Mouse (Mus musculus) hindbrain, embryonic 12.5 days (tissue): ENCODE data around the gene Ankib1. TPM values are rescaled to one million over a fixed set of nuclear protein-coding genes. Genes with fewer than 3 reads are reported as not detected.
"Not testable (repeated sequence)": the region's sequence is repeated elsewhere in the genome, so short reads cannot be mapped to it uniquely, and the experiment has no call there.

Source experiments
- ATAC-seq: fragments of 200-750 bp; cut with Nextera tagmentation; 2 replicates; pipeline ENCODE4 v1.8.0; 2017; ENCODE audit warnings: moderate TSS enrichment; ENCODE audit not compliant: low FRiP score
- H3K27ac ChIP-seq: fragments of 300-500 bp; sonication (generic); 2 replicates; pipeline ENCODE4 v1.5.1; 2016; ENCODE audit warnings: mild to moderate bottlenecking
- H3K27me3 ChIP-seq: fragments of 300-500 bp; sonication (generic); 2 replicates; pipeline ENCODE4 v1.6.1; 2016; ENCODE audit warnings: mild to moderate bottlenecking
- H3K36me3 ChIP-seq: fragments of 300-500 bp; sonication (generic); 2 replicates; pipeline ENCODE4 v1.6.1; 2016; ENCODE audit warnings: mild to moderate bottlenecking
- H3K4me1 ChIP-seq: fragments of 300-500 bp; sonication (generic); 2 replicates; pipeline ENCODE4 v1.6.1; 2016
- H3K4me2 ChIP-seq: fragments of 300-500 bp; sonication (generic); replicated peaks from 2 replicates; pipeline ENCODE4 v1.6.1; 2016; ENCODE audit warnings: mild to moderate bottlenecking
- H3K4me3 ChIP-seq: fragments of 300-500 bp; sonication (generic); 2 replicates; pipeline ENCODE4 v1.5.1; 2016; ENCODE audit warnings: mild to moderate bottlenecking
- H3K9ac ChIP-seq: fragments of 300-500 bp; sonication (generic); 2 replicates; pipeline ENCODE4 v1.6.1; 2016; ENCODE audit warnings: mild to moderate bottlenecking, moderate library complexity
- H3K9me3 ChIP-seq: fragments of 300-500 bp; sonication (generic); replicated peaks from 2 replicates; pipeline ENCODE4 v1.6.1; 2016; ENCODE audit warnings: mild to moderate bottlenecking
- WGBS: fragments of 180-500 bp; shearing (Covaris S2); methylation state at CpG from one replicate; pipeline ENCODE4 v1.1.7; 2016; 5-methylcytosine and 5-hydroxymethylcytosine counted together
- polyA plus RNA-seq: library from polyadenylated mRNA; unstranded; fragments of >200 nt; fragmentation: Nextera tagmentation; extraction: Ambion mirVana; gene quantifications from 2 replicates; pipeline ENCODE4 v1.2.1, GENCODE M21; 2016

The Ankib1 gene
- polyA plus RNA-seq, result 24.1 and 26.1 TPM in 2 replicates

DNA sequence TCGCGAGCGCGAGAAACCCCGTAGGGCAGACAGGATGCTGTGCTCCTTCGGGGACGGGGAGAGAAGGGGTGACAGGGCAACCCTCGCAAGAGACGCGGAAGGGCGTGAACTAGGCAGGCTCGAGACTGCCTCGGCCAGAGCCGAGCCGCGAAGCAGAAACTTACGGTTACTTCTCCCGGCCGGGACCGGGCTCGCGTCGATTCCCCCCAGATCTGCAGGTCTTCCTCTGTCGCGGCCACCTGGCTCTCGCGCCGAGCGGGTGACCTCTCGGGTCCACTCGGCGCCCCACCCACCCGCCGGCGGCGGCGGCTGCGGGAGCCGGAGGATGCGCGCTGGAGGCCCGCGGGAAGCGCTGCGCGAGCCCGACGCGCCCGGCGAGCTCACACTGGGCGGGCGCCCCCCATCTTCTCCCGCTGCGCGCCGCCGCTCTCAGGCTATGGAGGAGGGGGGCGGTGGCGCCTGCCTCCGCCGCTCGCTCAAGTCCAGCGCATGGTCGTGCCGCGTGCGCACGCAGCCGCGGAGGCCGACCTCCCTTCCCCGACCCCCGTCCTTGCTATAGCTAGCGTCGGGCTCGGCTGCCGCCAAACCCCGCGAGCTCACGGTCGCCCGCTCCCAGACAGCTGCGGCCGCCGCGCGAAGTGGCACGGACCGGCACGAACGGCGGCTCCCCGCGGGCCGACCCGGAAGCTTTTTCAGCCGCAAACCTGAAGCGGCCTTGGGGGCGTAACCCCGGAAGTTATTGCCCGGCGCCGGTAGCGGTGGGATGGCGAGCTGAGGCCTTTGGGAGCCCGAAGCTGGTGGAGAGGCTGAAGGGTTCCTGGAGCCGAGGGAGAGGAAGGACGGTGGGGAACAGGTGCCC lies at the start of gene Ankib1, which contains the start of gene Krit1:
Ankib1 (minus strand) TSS at position 493 of the 859 bp plus-strand sequence.
Krit1 (plus strand) TSS at position 752 of the 859 bp plus-strand sequence.
- WGBS, result under 1% methylated on average over 105 of the region's 109 CpGs
- Histone ChIP-seq H3K27me3 (no peaks in the 10 kb centered on the region), H3K4me2 (peak within 1 kb of the TSS; percentile 89), H3K4me3 (peak within 1 kb of the TSS; percentile 91), H3K27ac (peak within 1 kb of the TSS; percentile 96), H3K4me1 (peaks cover 13% of the 10 kb centered on the region), H3K36me3 (no peaks in the 10 kb centered on the region; the same call in 1 of the 2 replicates), H3K9me3 (no peaks in the 10 kb centered on the region), H3K9ac (peak within 1 kb of the TSS; percentile 91)
- ATAC-seq, result peak; percentile 96

DNA sequence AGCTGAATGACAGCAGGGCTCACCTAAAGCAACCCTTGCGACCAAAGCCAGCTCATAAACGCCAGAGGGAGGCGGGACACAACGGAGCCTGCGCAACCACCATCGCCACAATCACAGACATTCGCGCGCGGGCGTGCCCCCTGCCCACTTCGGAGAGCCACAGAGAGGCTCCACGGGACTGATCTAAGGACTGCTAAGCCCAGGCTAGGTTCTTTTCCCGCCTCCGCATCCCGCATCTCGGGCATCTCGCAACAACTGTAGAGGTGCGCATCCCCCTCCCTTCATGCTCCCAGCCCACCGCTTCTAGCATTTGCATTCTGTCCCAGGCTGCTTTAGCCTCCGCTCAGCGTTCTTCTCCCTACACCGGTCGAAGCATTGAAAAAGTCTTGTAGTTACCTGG lies 42.3 kb upstream of the Ankib1 start, which contains the start of gene Lrrd1:
Lrrd1 (plus strand) TSS at position 148 of the 400 bp plus-strand sequence.
- peak within 1 kb of the TSS; percentile 64 for H3K4me2 ChIP-seq
- H3K36me3 ChIP-seq, result 0 out of 2 replicates have a peak, but pooled peaks cover 14% of the 10 kb centered on the region
- peak within 1 kb of the TSS; percentile 49 for H3K9ac ChIP-seq
- no peak within 1 kb of the TSS for H3K27ac ChIP-seq
- 6% methylated on average over 24 of the region's 24 CpGs for WGBS
- no peaks in the 10 kb centered on the region for H3K9me3 ChIP-seq
- ATAC-seq, result no peak
- peak within 1 kb of the TSS; percentile 38 for H3K4me3 ChIP-seq
- H3K27me3 ChIP-seq, result no peaks in the 10 kb centered on the region
- H3K4me1 ChIP-seq, result peaks cover 5% of the 10 kb centered on the region; the same call in 1 of the 2 replicates

- Histone ChIP-seq H3K27me3 (no peaks in the 10 kb centered on the region), H3K4me2 (no peak overlapping the region), H3K4me1 (no peaks in the 10 kb centered on the region), H3K36me3 (peaks cover 28% of the 10 kb centered on the region), H3K4me3 (no peak overlapping the region), H3K9ac (no peak overlapping the region), H3K27ac (no peak overlapping the region), H3K9me3 (no peaks in the 10 kb centered on the region)
- WGBS, result 94% methylated on average over 1 of the region's 1 CpGs
- ATAC-seq, result no peak
Measured at GRCm38 (mm10) chr5:3834107-3834506, 31.4 kb upstream of the Ankib1 start.

- Histone ChIP-seq H3K36me3 (peaks cover 12% of the 10 kb centered on the region), H3K9ac (no peak overlapping the region), H3K9me3 (no peaks in the 10 kb centered on the region), H3K27me3 (no peaks in the 10 kb centered on the region), H3K4me1 (peaks cover 7% of the 10 kb centered on the region), H3K27ac (no peak overlapping the region), H3K4me3 (no peak overlapping the region), H3K4me2 (no peak overlapping the region)
- 93% methylated on average over 1 of the region's 1 CpGs for WGBS
- ATAC-seq, result no peak
Measured at GRCm38 (mm10) chr5:3808472-3808871, 5.7 kb upstream of the Ankib1 start.

DNA sequence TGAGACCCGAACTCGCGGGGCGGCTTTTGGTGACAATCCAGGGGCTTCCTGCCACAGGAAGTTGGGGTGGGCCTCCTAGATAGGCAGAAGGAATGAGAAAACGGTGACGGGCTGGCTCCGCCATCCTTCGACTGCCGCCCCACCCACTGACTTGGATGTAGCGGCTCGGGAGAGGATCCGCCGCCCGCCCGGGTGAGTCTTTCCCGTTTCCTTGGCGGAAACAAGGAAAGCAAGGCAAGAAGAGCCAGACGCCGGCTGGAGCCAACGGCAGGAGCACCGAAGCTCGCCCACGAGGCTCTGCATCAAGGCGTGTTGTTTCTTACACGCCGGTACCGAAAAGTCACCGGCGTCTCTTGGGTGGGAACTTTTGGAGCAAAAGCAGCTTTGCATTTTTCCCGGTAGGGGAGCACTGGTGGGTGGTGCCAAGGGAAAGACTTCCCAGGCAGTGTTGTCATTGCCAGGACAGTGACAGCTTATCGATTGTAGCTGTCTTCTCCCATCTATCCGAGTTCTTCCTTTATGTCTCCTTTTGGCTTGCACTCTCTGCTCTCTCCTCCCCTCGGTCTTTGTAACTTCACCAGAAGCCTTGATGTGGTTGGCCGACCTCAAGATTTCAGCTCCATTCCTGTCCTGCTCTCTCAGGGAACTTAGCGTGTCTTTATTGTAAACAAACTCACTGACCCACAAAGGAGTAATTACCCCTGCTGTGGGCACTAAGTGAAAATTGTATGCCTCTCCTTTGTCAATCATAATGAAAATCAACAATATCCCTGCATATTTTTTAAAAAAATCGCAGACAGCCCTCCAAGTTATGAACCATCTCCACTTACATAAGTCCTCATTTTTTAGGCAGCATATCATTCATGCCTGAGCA lies 804 bp upstream of the Ankib1 start:
- peak; percentile 79 for ATAC-seq
- Histone ChIP-seq H3K27me3 (no peaks in the 10 kb centered on the region), H3K27ac (peak overlapping the region; percentile 96), H3K4me3 (peak overlapping the region; percentile 91), H3K9ac (peak overlapping the region; percentile 91), H3K4me2 (peak overlapping the region; percentile 89), H3K9me3 (no peaks in the 10 kb centered on the region), H3K36me3 (no peaks in the 10 kb centered on the region; the same call in 1 of the 2 replicates), H3K4me1 (peaks cover 13% of the 10 kb centered on the region)
- under 1% methylated on average over 35 of the region's 36 CpGs for WGBS

DNA sequence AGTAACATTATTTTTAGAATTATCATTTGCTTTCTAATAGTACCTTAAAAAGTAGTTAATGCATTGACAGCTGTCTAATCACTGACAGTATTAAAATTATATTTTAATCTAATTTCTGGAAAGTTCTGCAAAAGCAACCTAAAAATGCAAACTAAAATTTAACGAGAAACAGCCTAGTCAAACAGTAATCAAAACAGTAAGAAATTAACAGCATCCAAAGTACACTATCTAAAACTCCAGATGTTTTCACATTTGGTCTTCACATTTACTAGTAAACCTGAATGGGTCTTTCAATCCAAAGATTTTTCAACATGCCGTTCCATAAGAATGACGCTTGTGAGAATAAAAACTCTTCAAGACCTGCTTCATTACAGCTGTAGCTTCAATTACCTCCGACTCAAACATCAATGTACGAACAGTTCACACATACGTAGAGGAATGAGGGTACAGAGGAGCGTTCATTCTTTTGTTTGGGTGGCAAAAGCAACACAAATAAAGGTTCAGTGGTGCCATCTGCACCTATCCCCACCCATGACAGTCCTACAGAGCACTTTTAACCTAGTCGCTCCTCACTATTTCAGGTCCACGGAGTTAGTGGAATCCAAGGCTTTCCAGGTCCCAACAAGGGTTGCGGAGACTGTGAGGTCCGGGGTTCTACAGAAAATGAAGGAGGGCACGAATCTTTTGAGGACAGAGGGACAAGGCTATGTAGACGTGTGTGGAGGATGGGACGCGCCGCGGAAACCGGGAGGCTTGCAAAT lies 873 bp downstream of the Ankib1 start:
- H3K4me1 ChIP-seq, result peaks cover 13% of the 10 kb centered on the region
- 7% methylated on average over 18 of the region's 18 CpGs for WGBS
- H3K4me3 ChIP-seq, result peak overlapping the region; percentile 91
- no peaks in the 10 kb centered on the region for H3K27me3 ChIP-seq
- H3K9ac ChIP-seq, result peak overlapping the region; percentile 91
- H3K4me2 ChIP-seq, result peak overlapping the region; percentile 89
- no peaks in the 10 kb centered on the region for H3K9me3 ChIP-seq
- peak; percentile 4 for ATAC-seq
- H3K27ac ChIP-seq, result peak overlapping the region; percentile 96
- no peaks in the 10 kb centered on the region for H3K36me3 ChIP-seq

GRCm38 (mm10) chr5:3800881-3801280 lies 1.8 kb downstream of the Ankib1 start:
- Histone ChIP-seq H3K9me3 (no peaks in the 10 kb centered on the region), H3K4me2 (peak overlapping the region; percentile 89), H3K27ac (no peak overlapping the region), H3K9ac (no peak overlapping the region), H3K4me1 (peaks cover 13% of the 10 kb centered on the region), H3K27me3 (no peaks in the 10 kb centered on the region), H3K4me3 (no peak overlapping the region), H3K36me3 (no peaks in the 10 kb centered on the region)
- no peak for ATAC-seq
- WGBS, result 82% methylated on average over 4 of the region's 4 CpGs

- H3K9ac ChIP-seq, result no peak overlapping the region
- no peaks in the 10 kb centered on the region for H3K9me3 ChIP-seq
- H3K4me1 ChIP-seq, result peaks cover 13% of the 10 kb centered on the region
- H3K4me3 ChIP-seq, result no peak overlapping the region
- H3K36me3 ChIP-seq, result no peaks in the 10 kb centered on the region
- no peak overlapping the region for H3K4me2 ChIP-seq
- WGBS, result 96% methylated on average over 1 of the region's 1 CpGs
- no peak for ATAC-seq
- H3K27ac ChIP-seq, result no peak overlapping the region
- no peaks in the 10 kb centered on the region for H3K27me3 ChIP-seq
Measured at GRCm38 (mm10) chr5:3800041-3800440, 2.7 kb downstream of the Ankib1 start.

GRCm38 (mm10) chr5:3798656-3799055 lies 4.1 kb downstream of the Ankib1 start:
- ATAC-seq, H3K27me3 ChIP-seq, H3K4me3 ChIP-seq, H3K9ac ChIP-seq, H3K4me2 ChIP-seq, H3K36me3 ChIP-seq, H3K9me3 ChIP-seq, H3K27ac ChIP-seq, H3K4me1 ChIP-seq: not testable (repeated sequence)

GRCm38 (mm10) chr5:3797101-3797500 lies 5.6 kb downstream of the Ankib1 start:
- H3K27me3 ChIP-seq, H3K9me3 ChIP-seq, H3K4me2 ChIP-seq, H3K4me3 ChIP-seq, H3K36me3 ChIP-seq, H3K27ac ChIP-seq, H3K4me1 ChIP-seq, H3K9ac ChIP-seq, ATAC-seq: not testable (repeated sequence)
- WGBS, result 98% methylated on average over 2 of the region's 2 CpGs

DNA sequence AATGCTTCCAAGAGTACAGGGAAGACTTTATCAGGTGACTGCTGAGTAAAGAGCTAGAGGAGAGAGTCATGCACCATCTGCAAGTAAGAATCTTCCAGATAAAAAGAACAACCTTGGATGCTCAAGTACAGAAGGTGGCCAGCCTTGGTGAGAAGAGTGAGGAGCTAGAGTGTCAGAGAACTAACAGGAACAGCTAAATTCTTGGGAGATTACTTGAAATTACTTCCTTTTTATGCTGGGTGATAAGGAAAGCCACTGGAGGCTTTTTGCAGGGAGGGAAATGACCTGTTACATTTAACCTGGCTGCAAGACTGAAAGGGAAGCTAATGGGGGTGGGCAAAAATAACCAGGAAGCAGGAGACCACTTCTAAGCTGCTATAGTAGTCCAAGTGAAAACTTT lies 11.7 kb downstream of the Ankib1 start:
- no peak overlapping the region for H3K4me3 ChIP-seq
- no peaks in the 10 kb centered on the region for H3K9me3 ChIP-seq
- no peaks in the 10 kb centered on the region for H3K27me3 ChIP-seq
- no peaks in the 10 kb centered on the region for H3K4me1 ChIP-seq
- H3K36me3 ChIP-seq, result 0 out of 2 replicates have a peak, but pooled peaks cover 3% of the 10 kb centered on the region
- no peak overlapping the region for H3K4me2 ChIP-seq
- no peak overlapping the region for H3K9ac ChIP-seq
- no peak overlapping the region for H3K27ac ChIP-seq
- ATAC-seq, result no peak
